40 mouse cellular contexts compared by ENCODE assay signal in genomic region chr14:51131086-51131815, GRCm38 (mm10). TPM values are rescaled to one million over a fixed set of nuclear protein-coding genes. Genes with fewer than 3 reads are reported as not detected.
A peak's percentile ranks its signal among the peaks of the same experiment; 100 is the strongest.
DNase-seq lines count a peak whose midpoint lies in the region; ATAC-seq and TF ChIP-seq lines count a peak whose summit lies in the region.
"Had no signal": no experiment of that assay in that cellular context is flagged by ENCODE, and none has a peak within 500 bp of the region (broad histone marks: within the 10 kb centered on the region; RNA-seq: fewer than 3 reads in every experiment).

No protein-coding gene starts in this region.

- no peak for TF ChIP-seq CTCF in spleen, adult 2 months (IDR thresholded peaks at IDR 0.05; ENCODE audit: extremely low read depth, insufficient read depth, insufficient read length, insufficient replicate concordance)

- H3K9ac ChIP-seq in liver, embryonic 13.5 days = peak overlapping the region; percentile 73
- H3K9ac ChIP-seq: embryonic facial prominence, embryonic 12.5 days; forebrain, embryonic 12.5 days; forebrain, postnatal 0 days; heart, embryonic 12.5 days; hindbrain, embryonic 15.5 days; limb, embryonic 13.5 days; lung, embryonic 14.5 days; midbrain, embryonic 15.5 days; neural tube, embryonic 15.5 days had no signal

- WGBS in spleen, adult 2 months = 84% methylated on average over 7 of the region's 7 CpGs
- WGBS in liver, embryonic 13.5 days (ENCODE audit: insufficient replicate concordance) = 48% methylated on average over 7 of the region's 7 CpGs

- H3K9me3 ChIP-seq in liver, embryonic 13.5 days (replicated peaks) = no peaks in the 10 kb centered on the region
- H3K9me3 ChIP-seq: embryonic facial prominence, embryonic 12.5 days; forebrain, embryonic 12.5 days; heart, embryonic 12.5 days; hindbrain, embryonic 10.5 days; hindbrain, embryonic 15.5 days; limb, embryonic 13.5 days; midbrain, embryonic 10.5 days; midbrain, embryonic 15.5 days; neural tube, embryonic 15.5 days had no signal

- ATAC-seq in liver, embryonic 13.5 days (ENCODE audit: low read depth) = no peak
- ATAC-seq: forebrain, postnatal 0 days; midbrain, embryonic 15.5 days had no signal

- no peak overlapping the region for H3K4me3 ChIP-seq in spleen, adult 2 months (ENCODE audit: extremely low read depth, insufficient read depth, insufficient read length)
- H3K4me3 ChIP-seq in liver, embryonic 13.5 days (replicated peaks) = no peak overlapping the region
- H3K4me3 ChIP-seq: embryonic facial prominence, embryonic 12.5 days; forebrain, embryonic 12.5 days; heart, embryonic 12.5 days; hindbrain, embryonic 10.5 days; hindbrain, embryonic 15.5 days; layer of hippocampus, adult 2 months; left cerebral cortex, adult 2 months; limb, embryonic 13.5 days; midbrain, embryonic 10.5 days; midbrain, embryonic 15.5 days; neural tube, embryonic 15.5 days had no signal

- TF ChIP-seq POLR2A in spleen, adult 2 months (IDR thresholded peaks at IDR 0.05; ENCODE audit: low read depth, low read length) = no peak

- peak overlapping the region; percentile 80 for H3K4me2 ChIP-seq in liver, embryonic 13.5 days
- H3K4me2 ChIP-seq: embryonic facial prominence, embryonic 12.5 days; forebrain, embryonic 12.5 days; heart, embryonic 12.5 days; hindbrain, embryonic 15.5 days; limb, embryonic 13.5 days; lung, embryonic 14.5 days; midbrain, embryonic 15.5 days; neural tube, embryonic 15.5 days had no signal

- intact Hi-C loops in left cerebral cortex, postnatal 4 days (cut with DNase I) = no loop called here

- peaks cover 9% of the 10 kb centered on the region for H3K36me3 ChIP-seq in spleen, adult 2 months (ENCODE audit: control insufficient read depth, insufficient read depth, low read length)
- H3K36me3 ChIP-seq in liver, embryonic 13.5 days = no peaks in the 10 kb centered on the region
- H3K36me3 ChIP-seq: embryonic facial prominence, embryonic 12.5 days; forebrain, embryonic 12.5 days; heart, embryonic 12.5 days; hindbrain, embryonic 10.5 days; hindbrain, embryonic 15.5 days; limb, embryonic 13.5 days; midbrain, embryonic 10.5 days; midbrain, embryonic 15.5 days; neural tube, embryonic 15.5 days had no signal

- H3K27me3 ChIP-seq in spleen, adult 2 months (ENCODE audit: control insufficient read depth, insufficient read depth, low read length) = no peaks in the 10 kb centered on the region
- H3K27me3 ChIP-seq in liver, embryonic 13.5 days = no peaks in the 10 kb centered on the region
- H3K27me3 ChIP-seq: embryonic facial prominence, embryonic 12.5 days; forebrain, embryonic 12.5 days; heart, embryonic 12.5 days; hindbrain, embryonic 15.5 days; limb, embryonic 13.5 days; midbrain, embryonic 15.5 days; neural tube, embryonic 15.5 days had no signal

- H3K27ac ChIP-seq in spleen, adult 2 months (ENCODE audit: insufficient read depth, low read length) = peak overlapping the region; percentile 40
- H3K27ac ChIP-seq in liver, embryonic 13.5 days = peak overlapping the region; percentile 99
- H3K27ac ChIP-seq: embryonic facial prominence, embryonic 12.5 days; forebrain, embryonic 12.5 days; hindbrain, embryonic 10.5 days; hindbrain, embryonic 15.5 days; layer of hippocampus, adult 2 months; left cerebral cortex, adult 2 months; limb, embryonic 13.5 days; midbrain, embryonic 10.5 days; midbrain, embryonic 15.5 days; neural tube, embryonic 15.5 days had no signal

- peaks cover 32% of the 10 kb centered on the region for H3K4me1 ChIP-seq in spleen, adult 2 months (ENCODE audit: control insufficient read depth, insufficient read depth, insufficient read length)
- H3K4me1 ChIP-seq in liver, embryonic 13.5 days (replicated peaks) = peaks cover 69% of the 10 kb centered on the region
- H3K4me1 ChIP-seq: embryonic facial prominence, embryonic 12.5 days; forebrain, embryonic 12.5 days; hindbrain, embryonic 10.5 days; hindbrain, embryonic 15.5 days; limb, embryonic 13.5 days; midbrain, embryonic 10.5 days; midbrain, embryonic 15.5 days; neural tube, embryonic 15.5 days had no signal

- DNase-seq in spleen, adult 2 months (ENCODE audit: low read depth in 1 of 2, low spot score in 2 of 2) = no peak
- no peak for DNase-seq in spleen, adult 12 weeks (ENCODE audit: low spot score)
- peak; percentile 35 for DNase-seq in c-Kit-positive CD71-positive TER-119-positive erythroid progenitor cells, embryonic 14.5 days (ENCODE audit: low spot score)
- no peak for DNase-seq in liver, embryonic 13.5 days
- no peak for DNase-seq in cerebellum, adult 11 months
- no peak for DNase-seq in left cerebral cortex, postnatal 4 days
- DNase-seq in thymus, postnatal 10 days (ENCODE audit: low spot score in 2 of 2) = no peak
- DNase-seq: adrenal gland, adult 8-10 months; B cell, adult 2 months; cerebellum, adult 11-12 months; cerebellum, adult 9-11 months; embryo, embryonic 11 days; forebrain, postnatal 0 days; gastrocnemius, postnatal 10 days; kidney, adult 18-20 months; kidney, postnatal 36 days; lung, embryonic 14.5 days; right cerebral cortex, postnatal 25 days; thymus, postnatal 14 days had no signal

RNA-seq across cellular contexts. Expression of gene Rnase6, which starts 7.5 kb away (rescaled TPM):
- 90.3 and 109 TPM in 2 replicates for polyA plus RNA-seq in spleen, adult 2 months (2012; rRNA removed)
- polyA plus RNA-seq in liver, embryonic 13.5 days (2015; fragmentation: Nextera tagmentation; extraction: Ambion mirVana) = 2.6 and 2.7 TPM in 2 replicates
- total RNA-seq in left cerebral cortex, postnatal 4 days (2021) = under 1 TPM in 1 of 2 experiments, not detected in 1; 0.32 TPM
- total RNA-seq: layer of hippocampus, adult 2 months had no signal
- polyA plus RNA-seq: hindbrain, embryonic 10.5 days had no signal

RNA-seq across cellular contexts. Expression of gene Rnase1, which starts 15.3 kb away (rescaled TPM):
- polyA plus RNA-seq in spleen, adult 2 months (2012; rRNA removed) = 1,669 and 1,717 TPM in 2 replicates
- 0.12 TPM in 1 of 2 replicates, not detected in the other for polyA plus RNA-seq in liver, embryonic 13.5 days (2015; fragmentation: Nextera tagmentation; extraction: Ambion mirVana)
- total RNA-seq in left cerebral cortex, postnatal 4 days (2021) = under 1 TPM in 1 of 2 experiments, not detected in 1; 0.48 TPM
- total RNA-seq: forebrain, postnatal 0 days; gastrocnemius, postnatal 10 days; megakaryocyte progenitor cell, adult 5-6 weeks had no signal
- polyA plus RNA-seq: embryonic facial prominence, embryonic 12.5 days; forebrain, embryonic 12.5 days; heart, embryonic 12.5 days; hindbrain, embryonic 10.5 days; midbrain, embryonic 10.5 days; midbrain, embryonic 15.5 days had no signal

RNA-seq across cellular contexts. Expression of gene Eddm3b, which starts 17.0 kb away (rescaled TPM):
- polyA plus RNA-seq in spleen, adult 2 months (2012; rRNA removed) = not detected in 2 replicates
- not detected in 2 replicates for polyA plus RNA-seq in liver, embryonic 13.5 days (2015; fragmentation: Nextera tagmentation; extraction: Ambion mirVana)
- not detected for total RNA-seq in left cerebral cortex, postnatal 4 days (2021)
- total RNA-seq: adrenal gland, adult 8-10 months; forebrain, postnatal 0 days; gastrocnemius, postnatal 10 days; layer of hippocampus, adult 2 months; layer of hippocampus, postnatal 14 days; left cerebral cortex, adult 2 months; left cerebral cortex, postnatal 25 days; megakaryocyte progenitor cell, adult 5-6 weeks had no signal
- polyA plus RNA-seq: embryonic facial prominence, embryonic 12.5 days; forebrain, embryonic 12.5 days; heart, embryonic 12.5 days; heart, postnatal 0 days; hindbrain, embryonic 10.5 days; hindbrain, embryonic 15.5 days; limb, embryonic 13.5 days; lung, embryonic 14.5 days; midbrain, embryonic 15.5 days; neural tube, embryonic 15.5 days; stomach, embryonic 14.5 days had no signal

RNA-seq across cellular contexts. Expression of gene Rnase2b, which starts 30.8 kb away (rescaled TPM):
- not detected in 2 replicates for polyA plus RNA-seq in spleen, adult 2 months (2012; rRNA removed)
- not detected in 2 replicates for polyA plus RNA-seq in liver, embryonic 13.5 days (2015; fragmentation: Nextera tagmentation; extraction: Ambion mirVana)
- not detected for total RNA-seq in left cerebral cortex, postnatal 4 days (2021)
- total RNA-seq: adrenal gland, adult 8-10 months; adrenal gland, postnatal 4 days; forebrain, postnatal 0 days; gastrocnemius, postnatal 10 days; layer of hippocampus, postnatal 14 days; left cerebral cortex, adult 2 months; left cerebral cortex, postnatal 25 days; megakaryocyte progenitor cell, adult 5-6 weeks had no signal
- polyA plus RNA-seq: embryonic facial prominence, embryonic 12.5 days; forebrain, embryonic 12.5 days; forebrain, postnatal 0 days; gonadal fat pad, adult 2 months; heart, embryonic 12.5 days; heart, postnatal 0 days; hindbrain, embryonic 10.5 days; hindbrain, embryonic 15.5 days; intestine, embryonic 14.5 days; kidney, embryonic 16.5 days; limb, embryonic 13.5 days; lung, embryonic 14.5 days; midbrain, embryonic 10.5 days; midbrain, embryonic 15.5 days; neural tube, embryonic 15.5 days; stomach, embryonic 14.5 days; urinary bladder, adult 2 months had no signal

RNA-seq across cellular contexts. Expression of gene Ang, which starts 40.3 kb away (rescaled TPM):
- 2.8 and 3.5 TPM in 2 replicates for polyA plus RNA-seq in spleen, adult 2 months (2012; rRNA removed)
- 3.7 and 4.6 TPM in 2 replicates for polyA plus RNA-seq in liver, embryonic 13.5 days (2015; fragmentation: Nextera tagmentation; extraction: Ambion mirVana)
- total RNA-seq in left cerebral cortex, postnatal 4 days (2021) = 1 to 10 TPM; 2.1 TPM

Comparison
In these comparisons a context has a peak if more than half of its experiments do, and no peak if none do; other contexts are left out.
1. RNA of gene Rnase6, which starts 7.5 kb away (polyA plus RNA-seq): 90.3 to 109 TPM in spleen, adult 2 months; 2.6 to 2.7 TPM in liver, embryonic 13.5 days; every median in the first group is over 10 times any median in the second.
2. RNA of gene Rnase1, which starts 15.3 kb away (polyA plus RNA-seq): 1,669 to 1,717 TPM in spleen, adult 2 months; 0.12 TPM in liver, embryonic 13.5 days; every median in the first group is over 1,000 times any median in the second.